Mouse (Mus musculus): ENCODE measurements at regions not wholly inside any gene's neighbourhood (a gene's known extent, or its start where the extent isn't known, plus 50 kb on each side); places are given as distances from the start of the nearest gene placed in this dataset.

- 93% methylated on average over 4 of the region's 4 CpGs for WGBS
- H3K9ac ChIP-seq (replicated peaks), result no peak overlapping the region
Observed at GRCm38 (mm10) chr11:45219239-45219638, 602.1 kb downstream of the Ebf1 start.

DNA sequence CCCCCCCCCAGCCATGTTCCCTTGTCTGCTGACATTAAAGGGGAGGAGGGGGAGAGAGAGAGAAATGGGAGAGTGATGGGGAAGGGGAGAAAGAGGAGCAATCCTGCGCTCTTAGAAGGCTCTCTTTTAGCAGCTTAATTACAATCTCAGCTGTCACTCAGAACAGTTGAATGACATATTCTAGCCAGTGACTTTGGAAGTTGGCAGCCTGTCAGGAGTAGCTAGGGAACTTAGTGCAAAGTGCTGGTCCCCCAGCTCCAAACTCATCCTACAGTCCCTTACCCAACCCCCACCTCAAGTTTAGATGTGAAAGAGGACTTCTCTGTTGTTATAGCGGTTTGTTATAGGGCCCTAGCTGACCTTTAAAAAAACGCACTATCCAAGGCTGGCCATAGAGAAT lies 604.9 kb downstream of the Ebf1 start:
- Histone ChIP-seq H3K9me3 (replicated peaks) (no peaks in the 10 kb centered on the region), H3K4me2 (no peak overlapping the region), H3K4me3 (replicated peaks) (no peak overlapping the region), H3K36me3 (no peaks in the 10 kb centered on the region), H3K27me3 (replicated peaks) (no peaks in the 10 kb centered on the region), H3K27ac (replicated peaks) (no peak overlapping the region), H3K4me1 (no peaks in the 10 kb centered on the region), H3K9ac (replicated peaks) (no peak overlapping the region)
- WGBS, result 77% methylated on average over 3 of the region's 3 CpGs
- no peak for ATAC-seq (ENCODE audit: low FRiP score)

More at GRCm38 (mm10) chr11:45219239-45219638, 602.1 kb downstream of the Ebf1 start:
- H3K4me1 ChIP-seq, result no peaks in the 10 kb centered on the region
- no peak overlapping the region for H3K27ac ChIP-seq (replicated peaks)
- no peaks in the 10 kb centered on the region for H3K36me3 ChIP-seq
- H3K9me3 ChIP-seq (replicated peaks), result no peaks in the 10 kb centered on the region
- no peak overlapping the region for H3K4me3 ChIP-seq (replicated peaks)
- H3K27me3 ChIP-seq (replicated peaks), result no peaks in the 10 kb centered on the region
- no peak for ATAC-seq (ENCODE audit: low FRiP score)
- H3K4me2 ChIP-seq, result no peak overlapping the region

GRCm38 (mm10) chr11:45235476-45236412 lies 616.1 kb upstream of the Clint1 start:
- H3K27me3 ChIP-seq (replicated peaks), result no peaks in the 10 kb centered on the region
- H3K9me3 ChIP-seq (replicated peaks), result no peaks in the 10 kb centered on the region
- no peaks in the 10 kb centered on the region for H3K4me1 ChIP-seq
- 92% methylated on average over 6 of the region's 6 CpGs for WGBS
- H3K4me2 ChIP-seq, result no peak overlapping the region
- ATAC-seq (ENCODE audit: low FRiP score), result no peak
- H3K9ac ChIP-seq (replicated peaks), result no peak overlapping the region
- no peaks in the 10 kb centered on the region for H3K36me3 ChIP-seq
- H3K27ac ChIP-seq (replicated peaks), result no peak overlapping the region
- H3K4me3 ChIP-seq (replicated peaks), result no peak overlapping the region

- ATAC-seq (ENCODE audit: low FRiP score), result no peak
- H3K9ac ChIP-seq (replicated peaks), result no peak overlapping the region
- WGBS, result 80% methylated on average over 4 of the region's 4 CpGs
- no peaks in the 10 kb centered on the region for H3K27me3 ChIP-seq (replicated peaks)
- H3K9me3 ChIP-seq (replicated peaks), result no peaks in the 10 kb centered on the region
- H3K36me3 ChIP-seq, result no peaks in the 10 kb centered on the region
- no peak overlapping the region for H3K27ac ChIP-seq (replicated peaks)
- no peaks in the 10 kb centered on the region for H3K4me1 ChIP-seq
- H3K4me3 ChIP-seq (replicated peaks), result no peak overlapping the region
- no peak overlapping the region for H3K4me2 ChIP-seq
Observed at GRCm38 (mm10) chr11:45237056-45237455, 614.8 kb upstream of the Clint1 start.

DNA sequence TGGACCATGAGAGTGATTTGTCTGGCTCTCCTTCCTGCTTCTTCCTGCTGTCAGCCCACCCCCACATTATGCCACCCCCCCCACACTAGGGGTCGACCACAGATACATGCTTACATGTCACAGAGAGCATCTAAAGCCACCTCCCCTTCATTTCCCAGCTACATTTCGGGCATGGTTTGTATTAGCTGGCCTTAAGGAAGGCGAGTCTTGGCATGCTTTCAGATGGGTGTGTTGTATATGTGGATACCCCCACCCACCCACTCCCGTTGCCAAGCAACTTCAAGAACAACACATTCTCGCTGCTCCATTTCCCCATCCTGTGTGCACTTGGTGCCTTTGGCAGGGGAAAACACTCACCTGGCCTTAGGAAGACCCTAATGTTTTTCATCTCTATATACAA lies 612.8 kb upstream of the Clint1 start:
- Histone ChIP-seq H3K4me3 (replicated peaks) (no peak overlapping the region), H3K4me1 (no peaks in the 10 kb centered on the region), H3K9me3 (replicated peaks) (no peaks in the 10 kb centered on the region), H3K27ac (replicated peaks) (no peak overlapping the region), H3K4me2 (no peak overlapping the region), H3K36me3 (no peaks in the 10 kb centered on the region), H3K9ac (replicated peaks) (no peak overlapping the region), H3K27me3 (replicated peaks) (no peaks in the 10 kb centered on the region)
- 72% methylated on average over 5 of the region's 5 CpGs for WGBS
- ATAC-seq (ENCODE audit: low FRiP score), result no peak

DNA sequence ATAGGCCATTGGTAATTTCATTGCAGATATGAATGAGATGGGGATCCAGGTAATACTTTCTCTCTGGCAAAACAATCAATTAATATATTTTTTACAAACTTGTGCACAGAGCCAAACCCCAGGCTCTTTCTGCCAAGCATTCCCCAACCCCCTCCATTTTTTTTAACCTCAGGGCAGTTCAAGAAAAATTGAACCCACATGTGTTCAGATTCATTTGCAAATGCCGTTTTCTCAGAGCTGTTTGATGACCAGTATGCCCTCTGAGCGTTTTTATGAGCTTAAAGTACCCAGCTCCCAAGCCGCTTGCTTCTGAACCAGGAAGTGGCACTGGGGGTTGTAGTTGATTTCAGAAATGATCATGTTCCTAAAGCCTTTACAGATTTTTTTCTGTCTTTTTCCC lies 611.4 kb upstream of the Clint1 start:
- 0 out of 2 replicates have a peak, but pooled peaks cover 2% of the 10 kb centered on the region for H3K4me1 ChIP-seq
- WGBS, result 47% methylated on average over 3 of the region's 3 CpGs
- no peaks in the 10 kb centered on the region for H3K9me3 ChIP-seq (replicated peaks)
- no peaks in the 10 kb centered on the region for H3K27me3 ChIP-seq (replicated peaks)
- ATAC-seq (ENCODE audit: low FRiP score), result no peak
- no peak overlapping the region for H3K4me3 ChIP-seq (replicated peaks)
- H3K4me2 ChIP-seq, result no peak overlapping the region
- no peaks in the 10 kb centered on the region for H3K36me3 ChIP-seq
- H3K27ac ChIP-seq (replicated peaks), result no peak overlapping the region
- H3K9ac ChIP-seq (replicated peaks), result no peak overlapping the region

- Histone ChIP-seq H3K4me3 (replicated peaks) (no peak overlapping the region), H3K9ac (replicated peaks) (no peak overlapping the region), H3K36me3 (no peaks in the 10 kb centered on the region), H3K27ac (replicated peaks) (no peak overlapping the region), H3K27me3 (replicated peaks) (no peaks in the 10 kb centered on the region), H3K4me1 (0 out of 2 replicates have a peak, but pooled peaks cover 3% of the 10 kb centered on the region), H3K4me2 (no peak overlapping the region), H3K9me3 (replicated peaks) (no peaks in the 10 kb centered on the region)
- 81% methylated on average over 10 of the region's 10 CpGs for WGBS
- ATAC-seq (ENCODE audit: low FRiP score), result no peak
Observed at GRCm38 (mm10) chr11:45241671-45242070, 610.2 kb upstream of the Clint1 start.

DNA sequence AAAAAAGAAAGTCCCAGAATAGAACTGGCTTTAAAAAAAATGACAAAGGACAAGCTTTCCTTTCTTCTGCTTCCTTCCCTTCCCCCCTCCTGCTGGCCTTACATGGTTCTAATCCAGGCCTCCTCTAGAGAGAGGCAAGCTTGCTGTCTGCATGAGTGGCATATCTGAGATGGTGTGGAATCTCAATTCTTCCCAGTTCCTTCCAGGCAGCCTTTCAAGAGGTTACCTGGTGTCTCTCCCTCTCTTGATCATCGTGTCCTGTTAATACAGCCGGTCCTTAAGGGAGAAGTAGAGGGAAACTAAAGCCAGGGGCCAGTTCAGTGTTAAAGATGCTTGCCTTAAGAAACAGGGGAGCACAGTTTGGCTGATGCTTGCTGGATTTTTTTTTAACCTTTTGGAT lies 607.1 kb upstream of the Clint1 start:
- 88% methylated on average over 2 of the region's 2 CpGs for WGBS
- no peaks in the 10 kb centered on the region for H3K27me3 ChIP-seq (replicated peaks)
- H3K36me3 ChIP-seq, result no peaks in the 10 kb centered on the region
- no peak overlapping the region for H3K4me2 ChIP-seq
- no peak overlapping the region for H3K27ac ChIP-seq (replicated peaks)
- H3K9ac ChIP-seq (replicated peaks), result no peak overlapping the region
- ATAC-seq (ENCODE audit: low FRiP score), result no peak
- 0 out of 2 replicates have a peak, but pooled peaks cover 3% of the 10 kb centered on the region for H3K4me1 ChIP-seq
- no peak overlapping the region for H3K4me3 ChIP-seq (replicated peaks)
- H3K9me3 ChIP-seq (replicated peaks), result no peaks in the 10 kb centered on the region

- H3K27me3 ChIP-seq (replicated peaks), result no peaks in the 10 kb centered on the region
- H3K9me3 ChIP-seq (replicated peaks), result no peaks in the 10 kb centered on the region
- ATAC-seq (ENCODE audit: low FRiP score), result no peak
- H3K36me3 ChIP-seq, result no peaks in the 10 kb centered on the region
- no peak overlapping the region for H3K27ac ChIP-seq (replicated peaks)
- H3K4me2 ChIP-seq, result no peak overlapping the region
- H3K4me1 ChIP-seq, result 0 out of 2 replicates have a peak, but pooled peaks cover 3% of the 10 kb centered on the region
- H3K9ac ChIP-seq (replicated peaks), result no peak overlapping the region
- no peak overlapping the region for H3K4me3 ChIP-seq (replicated peaks)
Observed at GRCm38 (mm10) chr11:45256019-45256418, 595.8 kb upstream of the Clint1 start.

DNA sequence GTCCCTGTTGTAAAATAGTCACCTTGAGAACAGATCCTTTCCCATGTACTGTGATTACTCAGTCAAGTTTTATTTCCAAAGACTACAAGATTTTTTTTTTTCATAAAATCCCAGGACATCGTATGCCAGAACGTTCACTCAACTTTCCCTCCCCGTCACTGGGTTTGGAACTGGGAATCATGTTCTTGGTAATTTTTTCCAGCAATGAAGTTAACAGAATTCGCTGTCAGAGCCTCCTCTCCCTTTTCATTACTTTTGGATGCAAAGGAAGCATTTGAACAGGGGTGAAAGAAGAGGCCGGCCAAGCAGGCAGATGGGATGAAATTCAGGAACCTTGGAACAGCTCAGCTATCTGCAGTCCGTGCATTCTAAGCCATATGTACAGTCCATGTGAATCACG lies 589.7 kb upstream of the Clint1 start:
- Histone ChIP-seq H3K4me3 (replicated peaks) (no peak overlapping the region), H3K27me3 (replicated peaks) (no peaks in the 10 kb centered on the region), H3K36me3 (no peaks in the 10 kb centered on the region), H3K4me1 (peaks cover 9% of the 10 kb centered on the region; the same call in 1 of the 2 replicates), H3K27ac (replicated peaks) (no peak overlapping the region), H3K4me2 (no peak overlapping the region), H3K9me3 (replicated peaks) (no peaks in the 10 kb centered on the region), H3K9ac (replicated peaks) (no peak overlapping the region)
- WGBS, result 93% methylated on average over 7 of the region's 7 CpGs
- no peak for ATAC-seq (ENCODE audit: low FRiP score)

- Histone ChIP-seq H3K27ac (replicated peaks) (no peak overlapping the region), H3K4me1 (peaks cover 9% of the 10 kb centered on the region; the same call in 1 of the 2 replicates)
- WGBS, result 70% methylated on average over 3 of the region's 3 CpGs
Observed at GRCm38 (mm10) chr11:45264001-45264400, 587.9 kb upstream of the Clint1 start.

More at GRCm38 (mm10) chr11:45264001-45264400, 587.9 kb upstream of the Clint1 start:
- ATAC-seq (ENCODE audit: low FRiP score), result no peak
- Histone ChIP-seq H3K9ac (replicated peaks) (no peak overlapping the region), H3K27me3 (replicated peaks) (no peaks in the 10 kb centered on the region), H3K4me3 (replicated peaks) (no peak overlapping the region), H3K36me3 (no peaks in the 10 kb centered on the region), H3K4me2 (no peak overlapping the region), H3K9me3 (replicated peaks) (no peaks in the 10 kb centered on the region)

Measured in neural tube, embryonic 15.5 days (tissue).